Mouse (Mus musculus) spleen, adult 2 months (tissue): Measurements from ENCODE around the gene Cltc. TPM values are rescaled to one million over a fixed set of nuclear protein-coding genes. Genes with fewer than 3 reads are reported as not detected.
"Not testable (repeated sequence)": the region's sequence is repeated elsewhere in the genome, so short reads cannot be mapped to it uniquely, and the experiment has no call there.

Experiments
- DNase-seq, 2 experiments: peaks; one replicate each; pipeline versions ENCODE4 v3.0.0 to v3.0.0-alpha.2; 2012 to 2021; ENCODE audit warnings: low spot score in 2 of 2, low read depth in 1 of 2
- H3K27ac ChIP-seq: fragments of 200-500 bp; 2 replicates; pipeline ENCODE4 v1.5.1; 2012; ENCODE audit warnings: low read length, inconsistent platforms; ENCODE audit not compliant: insufficient read depth
- H3K27me3 ChIP-seq: fragments of 200-500 bp; 2 replicates; pipeline ENCODE4 v1.6.1; 2012; ENCODE audit warnings: mild to moderate bottlenecking, moderate library complexity, low read length, inconsistent platforms; ENCODE audit not compliant: control insufficient read depth, insufficient read depth
- H3K36me3 ChIP-seq: fragments of 200-500 bp; 2 replicates; pipeline ENCODE4 v1.6.1; 2012; ENCODE audit warnings: mild to moderate bottlenecking, low read length, inconsistent platforms; ENCODE audit not compliant: control insufficient read depth, insufficient read depth
- H3K4me1 ChIP-seq: fragments of 200-500 bp; 2 replicates; pipeline ENCODE4 v1.6.1; 2011; ENCODE audit warnings: inconsistent platforms; ENCODE audit not compliant: control insufficient read depth, insufficient read depth, insufficient read length
- H3K4me3 ChIP-seq: fragments of 200-500 bp; 2 replicates; pipeline ENCODE4 v1.5.1; 2011; ENCODE audit warnings: mild to moderate bottlenecking, inconsistent platforms; ENCODE audit not compliant: insufficient read depth, insufficient read length; ENCODE audit errors: extremely low read depth
- CTCF ChIP-seq: fragments of 200-500 bp; IDR thresholded peaks from 2 replicates; pipeline ENCODE4 v1.5.1; 2011; ENCODE audit warnings: mild to moderate bottlenecking, inconsistent platforms; ENCODE audit not compliant: insufficient read depth, insufficient read length, insufficient replicate concordance; ENCODE audit errors: extremely low read depth
- POLR2A ChIP-seq: fragments of 200-500 bp; IDR thresholded peaks from 2 replicates; pipeline ENCODE4 v1.6.1; 2011; ENCODE audit warnings: low read depth, low read length, inconsistent platforms
- WGBS: fragments of 180-500 bp; shearing (Covaris S2); methylation state at CpG from one replicate; pipeline ENCODE4 v1.1.7; 2018; 5-methylcytosine and 5-hydroxymethylcytosine counted together
- polyA plus RNA-seq: library from polyadenylated mRNA; depleted of rRNA; stranded (reverse); fragments of >200 nt; gene quantifications from 2 replicates; pipeline ENCODE4 v1.2.3, GENCODE M21; 2012; rRNA removed

Cltc gene
- polyA plus RNA-seq, result 44.9 and 50.4 TPM in 2 replicates

DNA sequence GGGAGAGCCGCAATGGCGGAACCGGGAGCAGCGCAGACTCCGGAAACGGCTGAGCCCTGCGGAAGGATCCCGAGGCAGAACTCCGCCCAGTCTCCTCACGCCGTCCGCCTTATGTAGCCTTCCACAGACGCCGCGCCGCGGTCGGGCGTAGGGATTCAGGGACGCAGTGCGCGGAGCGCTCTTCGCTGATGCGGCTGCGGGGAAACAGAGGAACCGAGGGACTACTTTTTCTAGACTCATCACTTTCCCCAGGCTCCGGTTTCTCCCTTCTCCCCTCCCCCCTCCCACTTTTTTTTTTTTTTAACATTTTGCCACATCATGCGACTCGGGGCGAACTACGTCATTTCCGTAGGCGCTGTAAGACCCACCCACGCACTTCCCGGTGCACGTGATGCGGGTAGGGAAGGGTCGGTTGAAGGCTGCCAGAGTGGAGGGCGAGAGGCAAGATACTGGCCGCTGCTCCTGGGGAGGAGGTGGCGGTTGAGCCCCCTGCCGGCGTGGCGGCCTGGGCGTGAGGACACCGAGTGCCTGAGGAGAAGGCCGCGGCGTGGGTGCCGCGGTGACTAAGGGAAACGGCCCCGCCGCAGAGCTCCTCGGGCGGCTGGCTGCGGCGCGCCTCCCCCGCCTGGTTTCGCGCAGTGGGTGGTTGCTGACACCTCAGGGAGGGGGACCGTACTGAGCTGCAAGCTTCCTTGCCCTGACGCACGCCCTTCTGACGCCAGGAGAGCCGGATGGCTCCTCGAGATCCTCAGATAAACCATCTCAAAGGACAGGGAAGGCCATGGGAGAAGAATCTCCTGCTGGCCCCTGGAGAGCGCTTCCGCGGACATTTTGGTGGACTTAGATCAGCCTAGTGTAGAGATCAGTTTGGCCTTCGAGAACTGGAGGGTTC, at the start of gene Cltc:
Gene Cltc, minus strand, starts transcription at position 86 of the 892 bp plus-strand sequence.
- under 1% methylated on average over 72 of the region's 73 CpGs for WGBS
- TF ChIP-seq POLR2A (peak; percentile 85), CTCF (peak; percentile 40; the same call in 1 of the 2 replicates)
- Histone ChIP-seq H3K27me3 (no peaks in the 10 kb centered on the region), H3K27ac (peak within 1 kb of the TSS; percentile 97), H3K36me3 (no peaks in the 10 kb centered on the region), H3K4me1 (no peaks in the 10 kb centered on the region; the same call in none of the 2 replicates), H3K4me3 (peak within 1 kb of the TSS; percentile 93)
- peak; percentile 94 to 99 for DNase-seq

DNA sequence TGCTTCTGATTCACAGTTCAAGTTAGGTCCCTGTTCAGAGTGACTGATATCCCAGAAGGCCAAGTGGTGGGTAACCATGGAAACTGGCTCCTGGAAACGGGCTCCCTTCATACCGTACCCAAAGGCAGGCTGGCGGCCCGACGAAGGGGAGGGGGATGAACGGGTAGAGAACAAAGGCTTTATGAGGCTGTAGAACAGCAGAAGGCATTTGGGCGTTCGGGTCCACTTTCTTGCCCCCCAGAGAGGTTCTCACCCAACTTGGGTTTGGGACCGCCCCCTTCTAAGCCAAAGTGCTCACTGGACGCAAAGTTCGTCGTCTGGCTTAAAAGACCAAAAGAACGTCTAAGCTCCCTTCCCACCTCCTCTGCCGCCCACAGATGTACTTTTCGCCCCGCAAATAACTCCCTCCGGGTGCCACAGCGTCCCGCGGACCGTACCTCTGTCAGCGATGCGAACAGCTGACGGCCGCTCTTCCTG, 49.7 kb upstream of the Cltc start:
- WGBS, result 2% methylated on average over 25 of the region's 25 CpGs

DNA sequence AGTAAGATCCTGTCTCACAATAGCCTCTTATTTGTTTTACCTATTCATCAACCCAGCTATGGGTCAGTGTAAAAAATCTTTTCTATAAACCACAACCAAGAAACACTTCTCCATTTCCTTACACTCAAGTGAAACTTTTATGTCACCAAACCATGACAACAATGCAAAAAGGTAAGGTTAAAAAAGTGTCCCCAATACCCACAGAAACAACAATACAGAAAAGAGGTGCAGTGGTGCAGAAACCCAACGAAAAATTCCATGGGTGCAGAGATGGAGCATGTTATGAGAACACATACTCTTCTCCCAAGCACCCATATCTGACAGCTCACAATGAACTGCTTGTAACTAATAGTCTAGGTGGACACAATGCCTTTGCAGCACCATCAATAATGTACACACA, 36.8 kb upstream of the Cltc start:
- peaks cover 12% of the 10 kb centered on the region for H3K36me3 ChIP-seq
- TF ChIP-seq POLR2A (no peak), CTCF (no peak)
- H3K4me3 ChIP-seq, result no peak overlapping the region
- peaks cover 7% of the 10 kb centered on the region; the same call in 1 of the 2 replicates for H3K4me1 ChIP-seq
- no peaks in the 10 kb centered on the region for H3K27me3 ChIP-seq
- peak overlapping the region; percentile 18; the same call in 1 of the 2 replicates for H3K27ac ChIP-seq
- 43% methylated on average over 1 of the region's 1 CpGs for WGBS
- peak in 1 of 2 experiments; percentile 44 for DNase-seq

More for the DNA sequence above, 49.7 kb upstream of the Cltc start:
- Histone ChIP-seq H3K4me3 (peak overlapping the region; percentile 78), H3K36me3 (peaks cover 12% of the 10 kb centered on the region), H3K4me1 (peaks cover 3% of the 10 kb centered on the region; the same call in 1 of the 2 replicates), H3K27ac (peak overlapping the region; percentile 71), H3K27me3 (no peaks in the 10 kb centered on the region)
- TF ChIP-seq CTCF (no peak), POLR2A (no peak)
- peak in 1 of 2 experiments; percentile 38 for DNase-seq

DNA sequence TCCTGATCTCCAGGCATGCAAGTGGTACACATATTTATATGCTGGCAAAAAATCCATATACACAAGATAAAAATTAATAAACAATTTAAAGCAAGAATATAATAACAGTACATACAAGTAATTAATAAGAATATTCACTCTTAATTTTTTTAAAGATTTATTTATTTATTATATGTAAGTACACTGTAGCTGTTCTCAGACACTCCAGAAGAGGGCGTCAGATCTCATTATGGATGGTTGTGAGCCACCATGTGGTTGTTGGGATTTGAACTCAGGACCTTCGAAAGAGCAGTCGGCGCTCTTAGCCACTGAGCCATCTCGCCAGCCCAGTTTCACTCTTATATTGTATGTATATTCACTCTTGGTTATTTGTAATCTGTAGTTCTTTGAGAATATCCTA, 30.1 kb upstream of the Cltc start:
- H3K27me3 ChIP-seq, DNase-seq, H3K4me1 ChIP-seq, H3K4me3 ChIP-seq, H3K27ac ChIP-seq: not testable (repeated sequence)
- WGBS, result 94% methylated on average over 5 of the region's 5 CpGs
- peaks cover 21% of the 10 kb centered on the region for H3K36me3 ChIP-seq

DNA sequence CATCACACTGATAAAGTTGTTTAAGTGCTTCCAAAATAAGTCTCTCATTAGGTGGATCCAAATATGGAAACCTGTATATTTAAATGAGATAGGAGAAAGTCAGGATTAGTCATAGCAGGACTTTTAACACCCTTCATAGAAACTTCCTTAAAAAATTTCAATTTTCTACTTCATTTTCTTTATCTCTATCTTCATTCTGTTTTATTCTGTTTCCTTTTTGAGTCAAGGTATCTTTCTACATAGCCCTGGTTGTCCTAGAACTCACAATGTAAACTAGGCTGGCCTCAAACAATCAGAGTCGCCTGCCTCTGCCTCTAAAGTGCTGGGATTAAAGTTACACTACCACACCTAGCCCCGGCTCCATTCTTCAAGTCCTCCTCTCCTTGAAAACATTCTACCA, 28.4 kb upstream of the Cltc start:
- TF ChIP-seq CTCF (no peak), POLR2A (no peak)
- 96% methylated on average over 2 of the region's 2 CpGs for WGBS
- Histone ChIP-seq H3K4me1 (no peaks in the 10 kb centered on the region), H3K27me3 (no peaks in the 10 kb centered on the region), H3K27ac (no peak overlapping the region), H3K36me3 (peaks cover 22% of the 10 kb centered on the region), H3K4me3 (no peak overlapping the region)
- DNase-seq, result no peak

DNA sequence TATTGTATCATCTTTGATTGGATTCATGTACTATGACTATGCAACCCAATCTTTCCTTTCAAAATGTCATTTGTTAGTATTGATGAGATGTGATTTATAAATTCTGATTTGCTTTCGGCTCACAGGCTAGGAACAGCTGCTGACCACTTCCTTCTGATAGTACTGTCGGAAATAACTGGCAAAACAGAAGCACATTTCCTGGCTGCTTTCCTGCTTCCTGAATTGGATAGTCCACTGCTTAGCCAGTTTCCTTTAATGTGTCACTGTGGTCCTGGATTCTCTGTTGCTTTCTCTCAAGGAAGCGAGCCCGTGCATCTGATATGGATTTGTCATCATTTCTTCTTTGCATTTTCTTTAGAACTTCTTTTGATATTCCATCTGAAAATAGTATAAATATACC, 12.5 kb upstream of the Cltc start:
- no peak for DNase-seq
- Histone ChIP-seq H3K36me3 (peaks cover 16% of the 10 kb centered on the region), H3K4me1 (no peaks in the 10 kb centered on the region), H3K27ac (no peak overlapping the region), H3K4me3 (no peak overlapping the region), H3K27me3 (no peaks in the 10 kb centered on the region)
- WGBS, result 83% methylated on average over 4 of the region's 4 CpGs
- TF ChIP-seq POLR2A (no peak), CTCF (no peak)

DNA sequence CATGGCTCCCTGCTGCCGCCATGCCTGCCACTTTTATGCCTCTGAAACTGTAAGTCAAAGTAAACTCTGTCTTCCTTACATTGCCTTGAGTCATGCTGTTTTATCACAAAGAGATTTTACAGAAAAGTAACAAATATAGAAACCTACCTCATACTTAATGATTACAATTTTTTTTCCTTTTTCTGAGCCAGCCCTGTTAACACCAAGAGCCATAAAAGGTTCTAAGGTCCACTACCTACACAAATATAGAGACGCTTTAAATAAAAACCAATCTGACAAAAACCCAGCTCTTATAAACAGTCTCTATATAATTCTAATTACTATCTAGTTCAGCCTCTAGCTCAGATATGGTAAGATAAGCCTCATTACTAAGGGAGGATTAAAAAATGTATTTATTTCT, 7.1 kb upstream of the Cltc start:
- DNase-seq, result no peak
- Histone ChIP-seq H3K4me1 (no peaks in the 10 kb centered on the region), H3K4me3 (no peak overlapping the region), H3K36me3 (no peaks in the 10 kb centered on the region; the same call in 1 of the 2 replicates), H3K27me3 (no peaks in the 10 kb centered on the region), H3K27ac (no peak overlapping the region)
- whole genome bisulfite sequencing, result 94% methylated on average over 2 of the region's 2 CpGs
- TF ChIP-seq CTCF (no peak), POLR2A (no peak)

DNA sequence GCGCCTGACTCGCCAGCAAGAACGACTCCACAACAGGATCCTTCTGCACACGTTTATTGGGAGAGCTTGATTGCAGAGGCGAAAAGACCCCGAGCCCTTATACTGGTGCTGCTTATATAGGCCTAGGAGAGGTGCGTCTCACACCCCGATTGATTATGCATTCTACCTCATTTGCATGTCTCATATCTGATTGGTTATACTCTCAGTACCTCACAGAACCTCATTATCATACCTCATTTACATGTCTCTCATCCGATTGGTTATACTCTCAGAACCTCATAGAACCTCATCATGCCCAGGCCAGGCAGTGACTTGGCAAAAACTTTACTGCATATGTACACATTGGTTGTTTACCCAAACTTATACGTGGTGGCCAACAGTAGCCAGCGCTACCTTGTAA, 5.8 kb upstream of the Cltc start:
- 92% methylated on average over 11 of the region's 11 CpGs for WGBS
- H3K27ac ChIP-seq, H3K27me3 ChIP-seq, DNase-seq, H3K4me1 ChIP-seq, H3K4me3 ChIP-seq, H3K36me3 ChIP-seq: not testable (repeated sequence)
